Mouse (Mus musculus) kidney, adult 2 months (tissue): ENCODE data around the gene Gadl1.

Source experiments
- CTCF ChIP-seq: fragments of 200-500 bp; conservative IDR thresholded peaks from 2 replicates; pipeline ENCODE4 v1.5.1; 2011; ENCODE audit warnings: low read depth, mild to moderate bottlenecking, control low read depth, low read length, moderate library complexity, mixed read lengths; ENCODE audit not compliant: insufficient read depth, insufficient read length
- POLR2A ChIP-seq: fragments of 200-500 bp; IDR thresholded peaks from one replicate; pipeline ENCODE4 v1.6.1; 2011; ENCODE audit warnings: low read depth, low read length, control low read depth

GRCm38 (mm10) chr9:116091101-116091841 is 182.0 kb downstream of the Gadl1 start:
- TF ChIP-seq CTCF (no peak), POLR2A (no peak)
